Mouse (Mus musculus) megakaryocyte, embryonic 14.5 days (primary cell): ENCODE results near the gene Six1.

Experiments
- FLI1 ChIP-seq: IDR thresholded peaks from 2 replicates; pipeline ENCODE4 v1.6.1; 2012; ENCODE audit warnings: low read length, inconsistent platforms, mixed read lengths
- GATA1 ChIP-seq: IDR thresholded peaks from 3 replicates; pipeline ENCODE4 v1.6.1; 2012; ENCODE audit warnings: mixed read lengths, low read length, inconsistent platforms, borderline replicate concordance

GRCm38 (mm10) chr12:73037385-73038160 lies 16.1 kb downstream of the Six1 start:
- TF ChIP-seq GATA1 (no peak), FLI1 (no peak)
